Mouse (Mus musculus): ENCODE results near the gene Slc16a1.
A peak's percentile ranks its signal among the peaks of the same experiment; 100 is the strongest.

The Slc16a1 gene

DNA sequence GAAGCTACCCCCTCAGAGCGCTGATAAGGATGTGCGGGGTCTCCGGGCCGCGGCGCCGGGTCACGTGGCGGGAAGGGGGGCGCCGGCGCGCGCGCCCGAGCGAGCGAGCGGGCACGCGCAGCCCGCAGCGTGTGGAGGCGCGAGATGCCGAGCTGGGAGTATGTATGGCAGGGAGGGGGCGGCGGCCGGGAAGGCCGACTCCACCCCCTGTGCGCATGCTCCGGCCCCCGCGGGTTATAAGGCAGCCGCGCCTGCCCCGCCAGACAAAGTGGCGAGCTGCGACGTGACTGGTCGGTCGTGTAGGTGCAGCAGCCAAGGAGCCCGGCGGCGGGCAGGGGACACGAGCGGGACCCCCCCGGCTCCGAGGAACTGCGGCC is at the start of gene Slc16a1:
Slc16a1 (plus strand) TSS at position 266 of the 377 bp plus-strand sequence.
- peak; percentile 80 for DNase-seq

DNA sequence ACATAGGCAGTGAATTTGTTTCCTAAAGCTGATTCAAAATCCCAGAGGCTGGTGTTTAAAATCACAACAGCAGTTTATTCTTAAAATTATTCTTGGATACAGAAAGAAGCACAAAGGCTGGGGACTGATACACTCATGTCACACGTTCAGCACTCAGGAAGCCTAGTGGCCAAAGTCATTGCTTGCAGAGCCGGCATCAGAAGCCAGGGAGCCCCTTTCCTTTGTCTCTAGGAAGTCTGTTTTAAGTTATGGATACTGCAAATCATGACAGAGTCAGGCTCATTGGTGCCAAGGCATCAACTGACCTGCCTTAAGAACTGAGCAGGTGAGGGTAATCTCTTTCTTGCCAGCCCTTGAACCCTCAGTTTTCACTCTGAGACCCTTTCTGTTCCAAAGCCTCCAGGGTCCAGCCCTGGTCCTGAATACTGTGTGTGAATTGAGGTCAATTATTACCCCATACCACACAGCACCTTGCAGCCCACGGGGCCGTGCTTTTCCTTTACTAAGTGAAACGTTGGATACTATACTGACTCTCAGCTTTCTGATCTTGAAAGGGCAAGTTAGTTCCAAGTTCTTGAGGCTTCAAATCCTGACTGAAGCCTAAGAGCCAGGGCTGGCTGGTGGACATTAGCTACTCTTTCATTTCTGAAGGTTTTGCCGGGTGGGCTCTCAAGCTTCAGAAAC is 41.9 kb upstream of the Slc16a1 start:
- no peak for DNase-seq

DNA sequence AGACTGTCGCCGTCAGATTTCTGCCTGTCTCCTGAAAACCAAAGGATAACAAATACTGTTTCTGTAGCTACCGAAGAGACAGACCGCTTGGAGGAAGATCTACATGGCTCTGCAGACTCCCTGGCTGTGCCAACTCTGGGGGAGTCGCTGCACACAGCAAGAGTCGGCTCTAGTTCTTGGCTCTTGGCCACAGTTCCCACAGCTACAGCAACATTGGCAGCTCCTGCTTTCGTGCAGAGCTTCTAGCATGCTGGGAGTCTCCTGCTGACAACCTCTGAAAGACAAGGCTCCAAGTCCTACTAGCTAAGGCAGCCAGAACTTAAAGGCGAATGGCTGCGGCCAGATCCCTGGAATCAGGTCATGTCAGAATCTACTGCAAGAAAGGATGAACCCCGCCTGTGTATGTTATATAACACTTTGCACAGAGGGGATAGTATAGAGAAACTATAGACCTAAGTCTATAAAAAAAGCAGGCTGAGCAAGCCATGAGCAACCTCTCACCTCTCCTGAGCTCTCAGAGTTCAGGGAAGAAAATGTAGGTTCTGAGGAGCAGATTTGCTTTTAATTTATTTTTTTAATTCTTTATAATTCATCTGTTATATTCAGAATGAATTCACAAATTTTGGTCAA is 41.2 kb upstream of the Slc16a1 start:
- DNase-seq, result peak; percentile 69

DNA sequence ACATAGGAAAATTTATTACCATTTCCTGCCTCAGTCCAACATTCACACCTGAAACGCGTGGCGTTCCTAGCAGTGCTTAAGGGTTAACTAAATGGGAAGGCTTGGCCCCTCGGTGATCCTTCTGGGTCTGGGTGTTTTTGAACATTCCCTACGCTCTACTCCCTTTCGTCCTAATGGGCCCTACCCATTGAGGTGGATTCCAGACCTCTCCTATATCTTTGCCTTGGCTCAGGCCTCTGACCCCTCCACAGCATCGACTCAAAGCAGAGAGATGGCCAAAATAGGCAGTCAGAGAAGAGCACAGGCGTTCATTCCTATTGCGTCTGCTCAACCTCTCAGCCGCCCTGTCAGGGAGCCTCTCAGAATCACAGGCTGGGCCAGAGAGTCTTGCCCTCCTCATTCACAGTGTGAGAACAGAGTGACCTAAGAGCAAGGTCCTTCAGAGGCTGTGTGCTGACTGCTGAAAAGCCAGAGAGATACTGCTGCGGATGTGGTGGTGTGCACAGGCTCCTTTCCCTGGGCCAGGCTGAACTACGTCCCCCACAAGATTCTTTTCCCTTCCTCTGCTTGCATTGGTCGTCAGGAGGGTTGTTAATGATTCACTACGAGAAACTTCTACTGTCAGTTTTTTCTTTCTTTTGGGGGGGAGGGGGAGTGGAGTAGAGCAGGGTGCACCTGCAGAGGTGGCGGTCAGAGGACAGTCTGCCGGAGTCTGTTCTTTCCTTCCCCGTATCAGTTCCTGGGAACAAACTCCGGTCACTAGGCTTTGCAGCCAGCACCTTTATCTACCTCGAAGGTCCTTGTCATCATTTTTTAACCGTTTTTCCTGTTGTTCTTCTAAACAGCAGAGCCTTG is 38.9 kb upstream of the Slc16a1 start:
- DNase-seq, result peak; percentile 87

DNA sequence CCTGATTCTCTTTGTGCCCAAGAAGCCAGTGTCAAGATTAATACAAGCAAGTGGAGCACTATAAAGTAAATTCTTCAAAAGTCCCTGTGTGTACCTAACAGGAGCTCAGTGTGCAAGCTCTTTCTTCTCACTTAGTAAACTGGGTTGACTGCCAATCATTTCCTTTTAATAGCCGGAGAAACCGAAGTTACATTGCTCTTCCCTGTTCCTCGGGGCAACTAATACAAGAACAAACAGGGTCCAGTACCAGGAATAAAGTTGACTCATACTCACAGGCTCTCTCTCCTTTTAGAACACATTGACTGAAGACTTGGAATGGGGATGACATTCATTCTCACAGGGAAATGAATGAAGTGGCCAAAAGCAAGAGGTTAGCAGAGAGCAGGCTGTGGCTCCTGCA is 37.8 kb upstream of the Slc16a1 start:
- no peak for DNase-seq

DNA sequence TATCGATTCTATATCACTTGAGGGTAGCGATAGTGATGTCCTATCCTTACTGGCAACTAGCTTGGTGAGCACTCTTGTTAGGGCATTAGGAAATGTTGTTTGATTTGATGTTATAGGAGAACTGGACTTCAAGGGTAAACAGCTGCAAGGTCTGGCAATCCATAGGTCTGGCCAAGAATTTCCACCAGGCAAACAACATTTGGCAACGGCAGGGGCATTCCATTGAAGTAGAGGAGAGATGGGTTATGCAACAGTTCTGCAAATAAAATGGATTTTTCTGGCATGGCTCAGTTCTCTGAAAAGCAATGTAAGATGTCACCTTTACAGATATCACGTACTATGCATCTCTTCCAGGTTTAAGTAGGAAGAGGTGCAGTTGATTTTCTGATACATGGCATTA is 36.8 kb upstream of the Slc16a1 start:
- no peak for DNase-seq

DNA sequence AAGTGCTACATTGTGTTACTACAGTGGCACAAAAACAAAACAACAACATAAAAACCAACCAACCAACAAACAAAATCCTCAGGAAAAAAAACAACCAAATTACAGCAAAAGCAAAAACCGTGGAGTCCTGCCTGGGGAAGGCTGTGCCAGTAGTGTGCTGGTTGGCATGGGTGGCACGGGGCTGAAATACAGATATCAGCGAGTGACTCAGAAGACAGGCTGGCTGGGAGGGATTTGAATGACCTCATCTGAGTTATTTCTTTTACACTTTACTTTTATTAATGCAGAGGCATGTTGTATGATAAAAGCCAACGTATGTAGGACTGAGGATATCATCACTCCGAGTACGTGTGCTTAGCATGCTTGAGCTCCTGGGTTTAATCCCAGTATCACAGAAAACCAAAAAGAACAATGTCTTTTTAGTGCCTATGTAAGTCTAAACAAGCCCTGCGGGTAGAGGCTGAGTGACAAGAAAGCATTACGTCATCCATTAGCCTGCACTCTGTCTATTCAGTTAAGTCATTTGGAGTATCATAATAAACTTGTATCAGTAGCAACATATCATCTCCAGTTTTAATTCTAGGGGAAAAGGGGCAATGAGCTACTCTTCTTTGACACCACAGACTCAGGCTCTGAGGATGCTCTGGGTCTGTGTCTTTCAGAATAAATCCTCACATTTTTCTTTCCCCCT is 28.6 kb upstream of the Slc16a1 start:
- no peak for DNase-seq

DNA sequence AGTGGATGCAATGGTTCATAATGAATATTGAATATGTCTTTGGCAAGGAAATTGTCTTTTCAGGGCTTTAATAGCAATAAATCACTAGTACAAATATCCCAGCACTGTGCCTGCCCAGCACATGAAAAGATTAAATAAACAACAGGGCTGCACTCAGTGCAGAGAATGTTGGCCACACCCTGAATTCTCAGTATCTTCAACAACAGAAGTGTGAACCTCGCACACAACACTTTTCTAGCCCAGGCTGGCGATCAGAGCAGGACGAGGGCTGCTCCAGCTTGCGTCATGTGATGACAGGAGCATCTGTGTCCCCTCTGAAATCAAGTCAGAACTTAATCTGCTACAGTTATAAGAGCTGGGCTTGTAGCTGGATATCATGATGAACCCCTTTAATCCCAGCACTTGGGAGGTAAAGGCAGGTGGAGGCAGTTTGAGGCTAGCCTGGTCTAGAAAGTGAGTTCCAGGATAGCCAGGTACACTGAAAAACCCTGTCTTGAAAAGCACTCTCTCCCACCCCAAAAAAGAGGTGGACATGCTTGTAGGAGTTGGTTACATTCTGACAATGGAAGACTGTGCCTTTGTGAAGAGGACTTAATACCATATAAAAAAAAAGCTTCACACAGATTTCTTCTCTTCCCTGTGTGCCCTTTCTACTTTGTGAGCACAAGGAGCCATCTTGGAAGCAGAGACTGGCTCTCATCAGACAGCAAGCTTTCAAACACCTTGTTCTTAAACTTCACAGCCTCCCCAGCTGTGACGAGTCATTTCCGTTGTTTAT is 27.8 kb upstream of the Slc16a1 start:
- no peak for DNase-seq

DNA sequence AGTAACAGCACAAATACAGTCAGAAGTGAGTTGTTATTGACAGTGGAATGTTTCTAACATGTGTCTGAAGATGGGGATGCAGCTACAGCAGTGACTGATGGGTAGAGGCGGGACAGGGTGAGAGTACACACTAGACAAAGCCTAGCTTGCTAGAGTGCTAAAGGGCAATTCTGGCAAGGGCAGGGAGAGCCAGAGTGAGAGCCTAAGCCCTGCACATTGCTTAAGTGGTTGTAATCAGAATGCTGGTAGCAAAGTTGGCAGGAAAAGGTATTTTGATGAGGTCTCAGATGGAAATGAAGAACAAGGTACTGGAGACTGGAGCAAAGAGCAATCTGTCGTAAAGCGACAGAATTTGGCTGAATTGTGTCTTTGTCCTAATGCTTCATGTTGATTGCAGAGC is 26.5 kb upstream of the Slc16a1 start:
- DNase-seq, result peak; percentile 79

DNA sequence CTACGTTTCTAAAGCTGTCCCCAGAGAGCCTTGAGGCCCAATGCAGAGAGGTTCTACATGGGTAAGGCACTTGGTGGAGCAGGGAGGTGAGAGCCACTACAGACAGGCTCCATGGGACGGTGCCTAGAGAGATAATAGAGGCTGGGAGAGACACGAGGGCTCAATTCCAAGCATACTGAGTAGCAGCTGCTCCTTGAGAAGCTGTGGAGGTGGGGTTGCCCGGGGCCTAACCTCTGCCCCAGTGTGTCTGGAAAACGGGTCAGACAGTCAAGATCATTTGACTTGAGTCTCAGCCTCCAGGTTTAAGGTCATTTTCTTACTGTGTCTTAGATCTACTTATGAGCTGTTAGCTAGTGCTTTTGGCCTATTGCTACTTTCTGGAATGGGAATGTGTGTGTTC is 25.4 kb upstream of the Slc16a1 start:
- DNase-seq, result peak; percentile 35

DNA sequence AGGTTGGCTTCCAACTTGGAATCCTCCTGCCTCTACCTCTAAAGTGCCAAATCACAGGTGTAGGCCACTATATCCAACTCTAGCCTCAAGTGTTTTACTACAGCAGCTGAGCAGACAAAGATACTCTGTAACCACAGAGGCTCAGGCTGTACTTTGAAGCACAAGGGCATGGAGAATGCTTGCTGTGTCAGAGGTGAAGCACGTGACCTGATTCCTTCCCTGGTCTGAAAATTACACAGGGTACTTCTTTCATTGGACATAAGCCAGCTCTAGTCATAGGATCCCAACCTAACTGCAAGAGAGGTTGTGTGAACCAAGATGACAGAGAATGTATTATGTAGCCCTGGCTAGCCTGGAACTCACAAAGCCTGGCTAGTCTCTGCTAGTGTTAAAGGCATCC is 24.4 kb upstream of the Slc16a1 start:
- DNase-seq, result peak; percentile 61

DNA sequence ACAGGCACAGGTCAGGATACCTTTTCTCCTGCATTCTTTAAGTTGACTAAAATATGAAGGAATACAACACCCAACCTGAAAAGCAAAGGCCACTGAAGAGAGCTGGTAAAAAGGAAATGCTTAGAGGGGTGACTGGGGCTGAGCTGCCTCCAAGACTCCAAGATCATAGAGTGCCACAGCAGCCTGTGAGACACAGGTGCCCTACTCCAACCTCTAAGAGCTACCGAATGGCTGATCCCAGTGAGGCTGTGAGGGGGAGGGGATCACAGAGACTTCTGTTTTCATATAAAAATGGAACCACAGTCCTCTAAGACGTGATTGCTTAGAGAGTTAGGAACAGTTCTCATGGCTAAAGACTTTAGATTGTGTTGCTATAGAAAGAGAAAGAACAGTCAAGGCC is 23.3 kb upstream of the Slc16a1 start:
- no peak for DNase-seq

DNA sequence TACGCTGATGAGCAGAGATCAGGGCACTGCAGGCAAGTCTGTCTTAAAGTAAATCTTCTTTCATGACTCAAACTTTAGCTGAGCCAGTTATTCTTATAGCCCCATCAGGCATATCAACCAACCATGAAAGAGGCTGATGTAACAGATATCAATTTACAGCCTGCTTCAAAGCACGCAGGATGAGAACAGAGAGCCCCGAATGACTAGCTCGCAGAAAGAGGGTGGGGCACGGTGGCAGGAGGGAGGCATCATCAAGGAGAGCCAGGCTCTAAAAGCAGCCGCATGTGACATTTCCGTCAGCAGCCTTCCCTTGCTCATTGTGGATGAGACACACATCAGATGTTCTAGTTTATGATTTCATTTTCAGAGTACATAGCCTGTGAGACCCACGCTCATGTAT is 22.3 kb upstream of the Slc16a1 start:
- no peak for DNase-seq

DNA sequence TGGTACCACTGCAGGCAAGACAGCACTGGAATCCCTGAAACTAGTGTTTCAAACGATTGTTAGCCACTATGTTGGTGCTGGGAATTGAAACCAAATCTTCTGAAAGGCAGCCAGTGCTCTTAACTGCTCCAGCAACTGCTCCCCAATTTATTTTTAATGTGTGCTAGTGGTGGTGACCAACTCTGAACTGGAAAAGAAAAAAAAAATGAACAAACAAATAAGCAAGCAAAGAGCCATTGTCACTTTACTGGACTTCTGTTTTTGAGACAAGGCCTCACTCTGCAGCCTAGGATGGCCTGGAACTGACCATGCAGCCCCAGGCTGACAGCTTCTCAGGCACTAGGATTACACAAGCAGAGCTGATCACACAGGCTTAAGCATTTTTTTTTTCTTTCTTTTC is 16.6 kb upstream of the Slc16a1 start:
- DNase-seq, result no peak

DNA sequence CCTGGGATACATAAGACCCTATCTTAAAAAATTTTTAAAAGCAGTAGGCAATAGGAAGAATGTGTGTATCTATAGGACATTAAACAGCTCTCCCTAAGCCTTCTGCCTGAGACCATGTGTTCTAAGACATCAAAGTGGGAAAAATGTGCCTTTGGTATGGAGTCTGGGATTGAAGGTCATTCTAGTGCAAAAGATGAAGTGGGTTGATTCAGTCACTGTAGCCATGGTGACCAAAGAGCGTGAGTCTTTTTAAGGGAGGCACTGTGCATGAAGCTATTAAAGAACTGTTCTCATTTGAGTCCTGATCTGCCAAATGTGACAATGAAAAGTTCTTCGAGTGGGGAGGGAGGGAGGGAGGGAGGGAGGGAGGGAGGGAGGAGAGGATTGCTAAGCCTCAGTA is 8.7 kb upstream of the Slc16a1 start:
- no peak for DNase-seq

DNA sequence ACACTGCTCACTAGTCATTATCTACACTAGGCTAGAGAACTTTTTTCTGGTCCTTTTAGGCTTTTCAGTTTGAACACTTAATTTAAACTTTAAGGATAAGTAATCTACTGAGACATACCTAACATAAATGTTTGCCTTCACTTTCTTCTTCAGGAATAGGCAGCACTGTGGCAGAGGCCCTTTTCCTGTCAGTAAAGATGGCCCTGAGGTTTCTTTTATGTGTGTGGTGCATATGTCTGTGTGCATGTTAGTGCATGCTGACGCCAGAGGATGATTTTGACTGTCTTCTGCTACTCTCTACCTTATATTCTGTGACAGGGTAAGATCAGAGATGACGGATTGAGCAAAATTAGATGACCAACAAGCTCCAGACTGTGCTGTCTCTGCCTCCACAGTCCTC is 7.5 kb upstream of the Slc16a1 start:
- DNase-seq, result no peak

DNA sequence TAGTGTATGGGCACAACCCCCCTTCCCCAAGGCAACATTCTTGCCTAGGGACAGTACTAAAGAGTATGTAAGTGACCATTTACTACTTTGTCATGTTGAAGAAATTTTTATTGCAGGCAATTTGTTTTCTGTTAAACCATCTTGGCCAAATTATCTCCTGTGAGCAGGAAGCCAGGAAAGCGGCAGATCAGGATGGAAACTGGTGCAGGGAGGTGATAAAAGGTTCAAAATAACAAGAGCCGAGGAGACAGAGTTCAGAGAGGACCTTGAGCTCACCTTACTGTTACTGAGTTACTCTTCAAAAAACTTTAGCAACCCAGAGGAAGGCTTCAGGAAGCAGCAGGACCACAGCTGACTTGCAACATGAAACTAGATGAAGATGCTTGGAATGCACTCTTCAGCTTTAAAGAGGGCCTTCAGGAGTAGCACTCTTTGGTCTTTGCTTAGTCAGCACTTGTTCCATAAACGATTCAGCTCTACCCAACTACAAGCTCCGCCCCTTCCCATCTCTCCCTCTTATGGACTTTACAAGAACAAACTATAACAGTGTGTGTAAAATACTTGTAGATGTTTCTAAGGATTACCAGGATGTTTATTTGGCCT is 5.8 kb upstream of the Slc16a1 start:
- DNase-seq, result no peak

DNA sequence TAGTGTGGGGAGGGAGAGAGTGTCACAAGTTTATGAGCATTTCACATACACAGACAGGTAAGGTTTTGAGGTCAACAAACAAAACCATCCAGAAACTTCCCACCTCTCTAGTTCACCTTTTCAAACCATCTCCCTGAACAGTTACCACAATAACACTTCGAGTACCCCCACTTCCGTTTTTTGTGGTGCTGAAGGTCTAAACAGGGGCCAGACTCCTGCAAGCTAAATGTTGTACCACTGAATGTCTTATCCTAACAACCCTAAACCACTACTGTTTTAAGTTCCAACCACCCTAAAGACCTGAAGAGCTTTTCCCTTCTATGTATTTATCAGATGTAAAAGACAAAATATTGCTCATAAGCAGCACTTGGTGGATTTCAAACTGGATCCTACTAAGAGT is 2.0 kb upstream of the Slc16a1 start:
- no peak for DNase-seq

DNA sequence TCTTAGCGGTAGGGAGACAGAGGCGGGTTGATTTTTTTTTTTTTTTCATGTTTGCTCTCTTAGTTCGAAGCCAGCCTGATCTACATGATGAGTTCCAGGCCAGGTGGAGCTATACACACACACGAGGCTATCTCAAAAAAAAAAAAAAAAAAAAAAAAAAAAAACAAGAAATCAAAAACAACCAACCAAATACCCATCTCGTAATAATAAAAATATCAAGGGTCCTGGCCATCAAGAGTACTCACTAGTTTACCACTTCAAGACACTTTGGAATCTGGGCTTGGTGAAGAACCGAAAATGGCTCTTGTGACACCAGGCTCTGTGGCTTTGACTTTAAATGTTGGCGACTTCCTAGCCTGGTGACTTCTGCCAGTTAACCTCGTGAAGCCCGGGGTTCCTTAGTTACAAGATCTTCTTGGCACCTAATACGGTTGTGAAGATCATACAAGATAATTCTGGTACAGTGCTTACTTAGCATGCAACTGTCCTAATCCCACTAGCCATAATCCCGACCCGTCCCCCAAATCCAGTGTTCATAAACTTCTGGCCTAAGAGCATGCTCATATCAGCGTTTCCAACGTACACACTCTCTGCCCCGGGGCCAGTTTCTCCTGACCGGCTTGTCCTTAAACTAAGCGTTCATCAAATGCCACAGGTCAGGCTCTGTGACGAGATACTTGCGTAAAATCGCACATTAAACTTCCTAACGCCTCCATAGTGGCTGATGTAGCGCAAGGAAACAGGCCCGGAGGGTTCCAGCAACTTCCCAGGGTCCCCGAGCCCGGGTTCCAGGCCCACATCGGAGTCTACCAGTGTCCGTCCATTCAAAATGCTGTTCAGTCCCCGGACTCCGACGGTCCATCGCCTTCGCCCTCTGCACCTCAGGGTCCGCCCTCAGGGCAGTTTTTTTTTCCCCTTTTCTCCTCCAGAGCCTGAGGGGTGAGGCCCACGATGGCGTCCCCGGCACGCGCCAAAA is 753 bp upstream of the Slc16a1 start:
- peak; percentile 43 for DNase-seq

DNA sequence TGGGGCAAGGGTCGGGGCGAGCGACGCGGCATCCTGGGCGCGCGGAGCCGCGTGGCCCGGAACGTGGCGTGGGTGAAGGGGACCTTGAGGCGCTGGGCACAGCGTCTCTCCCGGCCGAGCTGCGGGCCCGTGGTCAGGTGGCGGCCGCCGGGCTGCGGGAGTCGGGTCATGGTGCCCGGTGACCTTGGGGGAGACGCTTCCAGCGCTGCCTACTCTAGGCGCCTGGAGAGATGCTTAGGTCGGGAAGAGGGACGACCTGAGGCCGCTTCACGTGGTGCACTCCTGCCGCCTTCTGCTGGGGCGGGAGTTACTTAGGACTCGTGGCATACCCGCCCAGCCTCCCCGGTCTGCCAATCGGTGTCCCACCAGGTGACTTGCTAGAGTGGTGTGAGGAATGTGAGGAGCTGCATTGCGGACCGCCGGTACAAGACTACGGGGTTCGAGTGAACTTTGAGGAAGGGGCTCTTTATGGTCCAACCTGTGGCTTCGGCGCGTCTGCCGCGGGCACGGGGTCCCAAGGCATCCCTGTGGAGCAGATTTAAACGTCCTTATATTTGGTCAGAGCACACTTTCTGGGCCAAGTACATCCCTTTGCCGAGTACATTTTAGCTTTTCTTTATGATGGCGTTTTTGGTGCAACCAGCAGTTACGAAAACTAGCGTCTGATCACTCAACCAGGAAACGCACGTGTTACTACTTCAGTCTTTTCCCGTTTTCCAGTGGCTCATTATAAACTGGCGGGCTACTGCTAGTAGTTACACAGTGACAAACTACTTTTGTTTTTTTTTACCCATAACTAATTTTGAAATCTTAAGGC is 672 bp downstream of the Slc16a1 start:
- peak; percentile 66 for DNase-seq

Data from kidney, adult 9 months (tissue).